Mouse (Mus musculus) myocyte (in vitro differentiated cells): ENCODE data around the gene Rpl12. TPM values are rescaled to one million over a fixed set of nuclear protein-coding genes. Genes with fewer than 3 reads are reported as not detected.
A peak's percentile ranks its signal among the peaks of the same experiment; 100 is the strongest.

Experiments
- H3K27me3 ChIP-seq: one replicate; pipeline ENCODE4 v1.6.1; 2011; ENCODE audit not compliant: control insufficient read depth, insufficient read depth, insufficient read length
- H3K36me3 ChIP-seq: one replicate; pipeline ENCODE4 v1.6.1; 2011; ENCODE audit not compliant: control insufficient read depth, insufficient read depth
- H3K4me2 ChIP-seq: one replicate; pipeline ENCODE4 v1.6.1; 2011; ENCODE audit warnings: low read depth, control low read depth
- H3K4me3 ChIP-seq: one replicate; pipeline ENCODE4 v1.5.1; 2011; ENCODE audit warnings: mild to moderate bottlenecking, control low read depth, moderate library complexity
- H3K79me2 ChIP-seq: one replicate; pipeline ENCODE4 v1.6.1; 2011; ENCODE audit not compliant: control insufficient read depth, insufficient read depth
- H3ac ChIP-seq: one replicate; pipeline ENCODE4 v1.6.1; 2011; ENCODE audit not compliant: control insufficient read depth, insufficient read length
- CEBPB ChIP-seq: IDR thresholded peaks from 2 replicates; pipeline ENCODE4 v1.6.1; 2011; ENCODE audit warnings: mild to moderate bottlenecking, moderate library complexity; ENCODE audit not compliant: poor library complexity, insufficient read depth, severe bottlenecking
- E2F4 ChIP-seq: IDR thresholded peaks from one replicate; pipeline ENCODE4 v1.6.1; 2011; ENCODE audit warnings: mild to moderate bottlenecking, control low read depth, moderate library complexity; ENCODE audit not compliant: insufficient read depth
- MAX ChIP-seq: IDR thresholded peaks from one replicate; pipeline ENCODE4 v1.6.1; 2011; ENCODE audit warnings: low read depth, mild to moderate bottlenecking, control low read depth
- MYOD1 ChIP-seq, 3 experiments: IDR thresholded peaks; one replicate each; pipeline ENCODE4 v1.6.1; 2011; ENCODE audit warnings: control low read depth in 2 of 3, low read depth in 2 of 3, mild to moderate bottlenecking in 2 of 3, moderate library complexity in 1 of 3; ENCODE audit not compliant: insufficient read length in 2 of 3, control insufficient read depth in 1 of 3
- MYOG ChIP-seq, 3 experiments: IDR thresholded peaks; one replicate each; pipeline ENCODE4 v1.6.1; 2011; ENCODE audit warnings: control low read depth in 2 of 3, low read depth in 2 of 3, mild to moderate bottlenecking in 2 of 3; ENCODE audit not compliant: insufficient read length in 2 of 3, control insufficient read depth in 1 of 3, insufficient read depth in 1 of 3
- POLR2A ChIP-seq: IDR thresholded peaks from one replicate; pipeline ENCODE4 v1.6.1; 2011; ENCODE audit warnings: low read depth, mild to moderate bottlenecking, control low read depth, moderate library complexity; ENCODE audit not compliant: insufficient read length
- POLR2AphosphoS2 ChIP-seq: IDR thresholded peaks from one replicate; pipeline ENCODE4 v1.6.1; 2011; ENCODE audit warnings: low read depth, control low read depth; ENCODE audit not compliant: insufficient read length
- REST ChIP-seq: IDR thresholded peaks from one replicate; pipeline ENCODE4 v1.6.1; 2011; ENCODE audit warnings: mild to moderate bottlenecking, control low read depth, moderate library complexity; ENCODE audit not compliant: insufficient read depth, insufficient read length
- SRF ChIP-seq: IDR thresholded peaks from one replicate; pipeline ENCODE4 v1.6.1; 2011; ENCODE audit warnings: low read depth; ENCODE audit not compliant: control insufficient read depth, insufficient read length
- TCF12 ChIP-seq: IDR thresholded peaks from one replicate; pipeline ENCODE4 v1.6.1; 2011; ENCODE audit warnings: mild to moderate bottlenecking, control low read depth; ENCODE audit not compliant: poor library complexity, insufficient read depth, severe bottlenecking
- TCF3 ChIP-seq: IDR thresholded peaks from one replicate; pipeline ENCODE4 v1.6.1; 2011; ENCODE audit warnings: low read depth, control low read depth; ENCODE audit not compliant: insufficient read length
- USF1 ChIP-seq: IDR thresholded peaks from one replicate; pipeline ENCODE4 v1.6.1; 2011; ENCODE audit warnings: low read depth, mild to moderate bottlenecking, control low read depth, moderate library complexity
- polyA plus RNA-seq: library from polyadenylated mRNA; unstranded; fragments of >200 nt; fragmentation: generic; extraction: Trizol; gene quantifications from one replicate; pipeline ENCODE4 v1.2.1, GENCODE M21; 2012; ENCODE audit warnings: missing spikeins

Gene Rpl12
- polyA plus RNA-seq, 1 experiment, result 2,628 TPM

GRCm38 (mm10) chr2:32927624-32928234 lies 33.6 kb upstream of the Rpl12 start:
- TF ChIP-seq TCF3 (no peak), CEBPB (peak; percentile 44; the same call in 1 of the 2 replicates)

GRCm38 (mm10) chr2:32928235-32928946 lies 33.0 kb upstream of the Rpl12 start:
- no peak overlapping the region for H3ac ChIP-seq
- H3K4me3 ChIP-seq, result no peak overlapping the region
- H3K4me2 ChIP-seq, result peak overlapping the region; percentile 20
- TF ChIP-seq CEBPB, result no peak
- no peak for TF ChIP-seq TCF12
- TF ChIP-seq MAX, result no peak
- no peak for TF ChIP-seq POLR2AphosphoS2
- no peak for TF ChIP-seq SRF
- TF ChIP-seq MYOD1 (IDR thresholded peaks at IDR 0.05; ENCODE audit: control insufficient read depth in 1 of 3, insufficient read length in 2 of 3, low read depth in 2 of 3), result no peak
- TF ChIP-seq E2F4, result no peak
- TF ChIP-seq TCF3, result no peak
- no peak for TF ChIP-seq MYOG (IDR thresholded peaks at IDR 0.05; ENCODE audit: control insufficient read depth in 1 of 3, insufficient read depth in 1 of 3, insufficient read length in 2 of 3, low read depth in 2 of 3)
- no peak for TF ChIP-seq USF1
- TF ChIP-seq REST, result no peak
- H3K27me3 ChIP-seq, result no peaks in the 10 kb centered on the region
- peaks cover 9% of the 10 kb centered on the region for H3K36me3 ChIP-seq
- no peaks in the 10 kb centered on the region for H3K79me2 ChIP-seq

More at GRCm38 (mm10) chr2:32927624-32928234, 33.6 kb upstream of the Rpl12 start:
- H3K36me3 ChIP-seq, result peaks cover 9% of the 10 kb centered on the region
- H3K4me3 ChIP-seq, result no peak overlapping the region
- no peaks in the 10 kb centered on the region for H3K79me2 ChIP-seq
- peak overlapping the region; percentile 20 for H3K4me2 ChIP-seq
- H3K27me3 ChIP-seq, result no peaks in the 10 kb centered on the region
- H3ac ChIP-seq, result no peak overlapping the region

- H3K27me3 ChIP-seq, result no peaks in the 10 kb centered on the region
- no peak overlapping the region for H3K4me3 ChIP-seq
- no peaks in the 10 kb centered on the region for H3K79me2 ChIP-seq
- TF ChIP-seq TCF12 (no peak), SRF (no peak), POLR2A (no peak), REST (no peak), POLR2AphosphoS2 (no peak), MYOD1 (IDR thresholded peaks at IDR 0.05; ENCODE audit: control insufficient read depth in 1 of 3, insufficient read length in 2 of 3, low read depth in 2 of 3) (no peak), USF1 (no peak), TCF3 (no peak), E2F4 (no peak), CEBPB (no peak), MAX (no peak), MYOG (IDR thresholded peaks at IDR 0.05; ENCODE audit: control insufficient read depth in 1 of 3, insufficient read depth in 1 of 3, insufficient read length in 2 of 3, low read depth in 2 of 3) (no peak)
- no peak overlapping the region for H3K4me2 ChIP-seq
- peaks cover 9% of the 10 kb centered on the region for H3K36me3 ChIP-seq
- H3ac ChIP-seq, result no peak overlapping the region
Observed at GRCm38 (mm10) chr2:32928947-32929829, 32.2 kb upstream of the Rpl12 start.

GRCm38 (mm10) chr2:32931730-32932129 lies 29.6 kb upstream of the Rpl12 start:
- Histone ChIP-seq H3ac (no peak overlapping the region), H3K27me3 (no peaks in the 10 kb centered on the region), H3K4me2 (no peak overlapping the region), H3K36me3 (peaks cover 3% of the 10 kb centered on the region), H3K4me3 (no peak overlapping the region), H3K79me2 (no peaks in the 10 kb centered on the region)
- TF ChIP-seq E2F4 (no peak), MYOD1 (IDR thresholded peaks at IDR 0.05; ENCODE audit: control insufficient read depth in 1 of 3, insufficient read length in 2 of 3, low read depth in 2 of 3) (peak in 2 of 3 experiments; percentile 36 to 75), MYOG (IDR thresholded peaks at IDR 0.05; ENCODE audit: control insufficient read depth in 1 of 3, insufficient read depth in 1 of 3, insufficient read length in 2 of 3, low read depth in 2 of 3) (peak in 2 of 3 experiments; percentile 20 to 64)

- H3K36me3 ChIP-seq, result peaks cover 14% of the 10 kb centered on the region
- no peak overlapping the region for H3K4me2 ChIP-seq
Observed at GRCm38 (mm10) chr2:32938741-32939140, 22.6 kb upstream of the Rpl12 start.

More at GRCm38 (mm10) chr2:32938741-32939140, 22.6 kb upstream of the Rpl12 start:
- H3K79me2 ChIP-seq, result no peaks in the 10 kb centered on the region
- no peaks in the 10 kb centered on the region for H3K27me3 ChIP-seq
- no peak overlapping the region for H3ac ChIP-seq
- no peak for TF ChIP-seq CEBPB
- TF ChIP-seq TCF12, result no peak
- TF ChIP-seq MYOG (IDR thresholded peaks at IDR 0.05; ENCODE audit: control insufficient read depth in 1 of 3, insufficient read depth in 1 of 3, insufficient read length in 2 of 3, low read depth in 2 of 3), result no peak
- no peak for TF ChIP-seq POLR2AphosphoS2
- no peak for TF ChIP-seq TCF3
- no peak for TF ChIP-seq POLR2A
- no peak for TF ChIP-seq SRF
- TF ChIP-seq E2F4, result no peak
- no peak for TF ChIP-seq REST
- no peak for TF ChIP-seq MAX
- TF ChIP-seq MYOD1 (IDR thresholded peaks at IDR 0.05; ENCODE audit: control insufficient read depth in 1 of 3, insufficient read length in 2 of 3, low read depth in 2 of 3), result no peak
- no peak overlapping the region for H3K4me3 ChIP-seq
